Mouse (Mus musculus): ENCODE measurements around the gene Dld. TPM values are rescaled to one million over a fixed set of nuclear protein-coding genes. Genes with fewer than 3 reads are reported as not detected.

The Dld gene
- total and polyA plus RNA-seq, 3 experiments: 112 to 229 (median 131) TPM

DNA sequence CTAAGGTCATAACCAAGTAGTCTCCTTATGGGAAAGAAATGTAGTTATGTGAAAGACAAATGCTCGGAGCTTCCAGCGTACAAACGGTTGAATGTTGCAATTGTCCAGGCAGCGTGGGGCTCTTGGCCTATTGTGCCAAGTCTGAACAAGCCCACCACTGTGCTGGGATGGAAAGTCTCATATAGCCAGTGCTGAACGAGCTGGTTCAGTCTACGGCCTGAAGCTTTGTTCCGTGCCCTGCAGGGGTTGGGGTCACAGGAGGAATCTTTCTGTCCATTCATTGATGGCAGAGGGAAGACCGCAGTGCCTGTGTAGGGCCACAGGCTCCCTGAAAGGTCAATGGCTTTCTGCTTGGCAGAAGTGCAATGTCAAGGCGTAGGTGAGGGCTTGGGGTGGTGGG, 40.6 kb downstream of the Dld start:
- Histone ChIP-seq H3K79me2 (ENCODE audit: control insufficient read depth, insufficient read depth, low read length, poor library complexity) (no peaks in the 10 kb centered on the region), H3K4me3 (ENCODE audit: control insufficient read depth in 1 of 2, insufficient read depth in 1 of 2, low read depth in 2 of 2, low read length in 2 of 2) (no peak overlapping the region), H3K9ac (ENCODE audit: control insufficient read depth, low read depth, low read length, poor library complexity, severe bottlenecking) (no peak overlapping the region), H3K9me3 (replicated peaks; ENCODE audit: insufficient read depth, low read length) (no peaks in the 10 kb centered on the region), H3K36me3 (ENCODE audit: control insufficient read depth in 1 of 2, insufficient read depth in 2 of 2, low read length in 2 of 2) (no peaks in the 10 kb centered on the region; a peak in 1 of 4 replicates), H3K4me1 (ENCODE audit: control insufficient read depth in 1 of 2, insufficient read depth in 2 of 2, low read length in 2 of 2) (peaks cover 0 to 9% of the 10 kb centered on the region in 2 experiments; a peak in 1 of 4 replicates), H3K27me3 (ENCODE audit: control insufficient read depth in 1 of 2, insufficient read depth in 2 of 2, low read length in 2 of 2) (no peaks in the 10 kb centered on the region; a peak in 3 of 4 replicates), H3K27ac (ENCODE audit: control insufficient read depth, low read depth, low read length) (no peak overlapping the region)
- no peak for DNase-seq (ENCODE audit: low read depth, low spot score)
- TF ChIP-seq POLR2A (IDR thresholded peaks at IDR 0.05; ENCODE audit: control insufficient read depth in 1 of 2, insufficient read depth in 1 of 2, low read depth in 1 of 2, low read length in 2 of 2, poor library complexity in 1 of 2): no peak
- no peak for TF ChIP-seq ZKSCAN1 (IDR thresholded peaks at IDR 0.05; ENCODE audit: low read depth, low read length)
- no peak for TF ChIP-seq MAX (IDR thresholded peaks at IDR 0.05; ENCODE audit: low read length)
- no peak for TF ChIP-seq TAL1 (IDR thresholded peaks at IDR 0.05; ENCODE audit: low read length)
- TF ChIP-seq GATA1 (IDR thresholded peaks at IDR 0.05; ENCODE audit: low read depth, low read length): no peak
- TF ChIP-seq UBTF (IDR thresholded peaks at IDR 0.05; ENCODE audit: borderline replicate concordance, insufficient read depth, low read depth, low read length): no peak
- TF ChIP-seq RCOR1 (IDR thresholded peaks at IDR 0.05; ENCODE audit: low read depth, low read length): no peak
- no peak for TF ChIP-seq BHLHE40 (IDR thresholded peaks at IDR 0.05; ENCODE audit: borderline replicate concordance, low read depth, low read length)
- TF ChIP-seq CHD2 (IDR thresholded peaks at IDR 0.05; ENCODE audit: low read length): no peak
- no peak for TF ChIP-seq POLR2AphosphoS2 (IDR thresholded peaks at IDR 0.05; ENCODE audit: low read length)
- no peak for TF ChIP-seq POLR2AphosphoS5 (IDR thresholded peaks at IDR 0.05; ENCODE audit: borderline replicate concordance, low read depth, low read length)
- no peak for TF ChIP-seq RAD21 (IDR thresholded peaks at IDR 0.05; ENCODE audit: low read depth, low read length)
- no peak for TF ChIP-seq TBP (IDR thresholded peaks at IDR 0.05; ENCODE audit: low read depth, low read length)
- TF ChIP-seq HCFC1 (IDR thresholded peaks at IDR 0.05; ENCODE audit: low read depth, low read length): no peak

DNA sequence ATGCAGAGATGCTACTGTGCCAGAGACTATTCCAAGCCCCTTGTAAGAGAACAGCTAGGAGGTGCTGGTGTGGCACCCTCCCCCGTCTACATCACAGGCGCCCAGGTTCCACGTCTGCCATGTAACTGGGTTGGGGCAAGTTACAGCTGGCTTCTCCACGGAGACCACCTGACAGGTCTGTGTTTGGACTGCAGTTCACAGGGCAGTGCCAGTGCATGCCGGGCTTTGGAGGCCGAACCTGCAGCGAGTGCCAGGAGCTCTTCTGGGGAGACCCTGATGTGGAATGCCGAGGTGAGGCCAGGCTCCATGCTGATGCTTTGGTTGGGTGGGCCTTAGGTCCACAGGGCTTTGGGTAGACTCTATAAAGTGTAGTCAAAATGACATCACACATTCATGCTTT, 43.5 kb downstream of the Dld start:
- H3K9ac ChIP-seq (ENCODE audit: control insufficient read depth, low read depth, low read length, poor library complexity, severe bottlenecking): no peak overlapping the region
- H3K79me2 ChIP-seq (ENCODE audit: control insufficient read depth, insufficient read depth, low read length, poor library complexity): no peaks in the 10 kb centered on the region
- H3K4me3 ChIP-seq (ENCODE audit: control insufficient read depth in 1 of 2, insufficient read depth in 1 of 2, low read depth in 2 of 2, low read length in 2 of 2): no peak overlapping the region
- H3K4me1 ChIP-seq (ENCODE audit: control insufficient read depth in 1 of 2, insufficient read depth in 2 of 2, low read length in 2 of 2): peaks cover 0 to 9% of the 10 kb centered on the region in 2 experiments; a peak in 1 of 4 replicates
- no peak overlapping the region for H3K27ac ChIP-seq (ENCODE audit: control insufficient read depth, low read depth, low read length)
- no peaks in the 10 kb centered on the region for H3K9me3 ChIP-seq (replicated peaks; ENCODE audit: insufficient read depth, low read length)
- H3K27me3 ChIP-seq (ENCODE audit: control insufficient read depth in 1 of 2, insufficient read depth in 2 of 2, low read length in 2 of 2): no peaks in the 10 kb centered on the region
- no peaks in the 10 kb centered on the region; a peak in 1 of 4 replicates for H3K36me3 ChIP-seq (ENCODE audit: control insufficient read depth in 1 of 2, insufficient read depth in 2 of 2, low read length in 2 of 2)
- no peak for DNase-seq (ENCODE audit: low read depth, low spot score)
- no peak for TF ChIP-seq POLR2A (IDR thresholded peaks at IDR 0.05; ENCODE audit: control insufficient read depth in 1 of 2, insufficient read depth in 1 of 2, low read depth in 1 of 2, low read length in 2 of 2, poor library complexity in 1 of 2)
- TF ChIP-seq USF1 (IDR thresholded peaks at IDR 0.05; ENCODE audit: low read depth, low read length): no peak
- no peak for TF ChIP-seq HCFC1 (IDR thresholded peaks at IDR 0.05; ENCODE audit: low read depth, low read length)
- no peak for TF ChIP-seq CTCF (IDR thresholded peaks at IDR 0.05 in 2 of 3, conservative IDR thresholded peaks at IDR 0.05 in 1 of 3; ENCODE audit: control insufficient read depth in 1 of 3, insufficient read depth in 1 of 3, low read depth in 2 of 3, low read length in 3 of 3, poor library complexity in 1 of 3, severe bottlenecking in 1 of 3)
- TF ChIP-seq MYB (IDR thresholded peaks at IDR 0.05; ENCODE audit: low read depth, low read length): no peak
- no peak for TF ChIP-seq ELF1 (IDR thresholded peaks at IDR 0.05; ENCODE audit: low read depth, low read length)
